Mouse (Mus musculus): ENCODE results near the gene Chmp6.
A peak's percentile ranks its signal among the peaks of the same experiment; 100 is the strongest.

Chmp6 gene

GRCm38 (mm10) chr11:119913291-119913934, at the start of gene Chmp6:
Gene Chmp6 (plus strand): TSS chr11:119913441.
- DNase-seq (ENCODE audit: low spot score in 2 of 2) = peak; percentile 87 to 92

- no peak for DNase-seq (ENCODE audit: low spot score in 2 of 2)
These were observed 46.4 kb upstream of the Chmp6 start for GRCm38 (mm10) chr11:119866837-119867236.

GRCm38 (mm10) chr11:119868138-119868537, 45.1 kb upstream of the Chmp6 start:
- no peak for DNase-seq (ENCODE audit: low spot score in 2 of 2)

DNA sequence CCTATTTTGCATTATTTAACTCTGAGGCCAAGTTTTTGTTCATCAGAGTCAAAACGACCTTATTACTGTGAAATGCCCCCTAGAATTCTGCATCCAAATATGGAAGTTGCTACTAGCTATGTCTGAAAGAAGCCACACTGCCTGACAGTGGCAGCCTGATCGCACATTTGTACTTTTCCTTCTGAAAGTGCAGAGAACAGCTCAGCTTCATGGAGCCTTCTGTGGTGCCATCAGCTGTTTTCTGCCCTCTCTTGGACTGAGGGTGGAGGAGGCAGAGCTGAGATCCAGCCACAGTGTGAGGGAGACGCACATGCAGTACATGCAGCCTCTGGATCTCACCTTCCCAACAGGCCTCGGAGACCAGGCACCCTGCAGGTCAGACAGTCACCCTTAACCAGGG, 44.7 kb upstream of the Chmp6 start:
- DNase-seq (ENCODE audit: low spot score in 2 of 2) = no peak

- no peak for DNase-seq (ENCODE audit: low spot score in 2 of 2)
These were observed 42.1 kb upstream of the Chmp6 start for GRCm38 (mm10) chr11:119871141-119871540.

- no peak for DNase-seq (ENCODE audit: low spot score in 2 of 2)
These were observed 39.6 kb upstream of the Chmp6 start for GRCm38 (mm10) chr11:119873643-119874042.

GRCm38 (mm10) chr11:119874841-119875240, 38.4 kb upstream of the Chmp6 start:
- no peak for DNase-seq (ENCODE audit: low spot score in 2 of 2)

DNA sequence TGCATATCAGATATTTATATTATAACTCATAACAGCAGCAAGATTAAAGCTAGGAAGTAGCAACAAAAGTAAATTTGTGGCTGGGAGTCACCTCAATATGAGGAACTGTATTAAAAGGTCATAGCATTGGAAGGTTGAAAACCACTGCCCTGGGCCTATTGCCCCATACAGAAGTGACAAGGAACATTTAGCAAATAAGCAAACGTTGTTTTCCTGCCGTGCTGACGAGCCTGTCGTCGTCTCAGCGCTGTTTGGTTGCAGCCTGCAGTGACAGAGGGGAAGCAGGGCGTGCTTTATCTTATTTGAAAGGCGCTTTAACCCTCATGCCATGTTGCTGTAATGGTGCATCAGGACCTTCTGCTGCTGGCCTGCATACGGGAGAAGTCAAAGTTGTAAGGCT, 37.6 kb upstream of the Chmp6 start:
- no peak for DNase-seq (ENCODE audit: low spot score in 2 of 2)

GRCm38 (mm10) chr11:119877124-119877523, 36.1 kb upstream of the Chmp6 start:
- DNase-seq (ENCODE audit: low spot score in 2 of 2) = no peak

- no peak for DNase-seq (ENCODE audit: low spot score in 2 of 2)
These were observed 33.7 kb upstream of the Chmp6 start for GRCm38 (mm10) chr11:119879573-119879972.

GRCm38 (mm10) chr11:119883646-119884045, 29.6 kb upstream of the Chmp6 start:
- DNase-seq (ENCODE audit: low spot score in 2 of 2) = no peak

DNA sequence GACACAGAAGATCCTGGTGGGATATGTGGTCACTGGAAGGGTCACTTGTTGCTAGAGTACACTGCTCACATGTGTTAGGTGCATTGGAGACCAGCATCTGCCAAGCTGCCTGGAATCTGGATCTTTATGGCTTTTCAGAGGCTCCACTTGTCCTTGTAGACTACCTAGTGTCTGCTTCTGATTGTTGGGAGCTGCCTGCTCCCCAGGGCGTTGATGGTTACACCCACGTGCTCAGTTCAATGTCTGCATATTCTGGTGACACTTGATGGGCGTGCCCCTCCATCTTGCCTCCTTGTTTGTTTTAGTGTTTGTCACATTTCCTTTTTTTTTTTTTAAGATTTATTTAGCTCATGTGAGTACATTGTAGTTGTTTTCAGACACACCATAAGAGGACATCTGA, 23.3 kb upstream of the Chmp6 start:
- DNase-seq (ENCODE audit: low spot score in 2 of 2) = no peak

- DNase-seq (ENCODE audit: low spot score in 2 of 2) = no peak
These were observed 21.5 kb upstream of the Chmp6 start for GRCm38 (mm10) chr11:119891601-119892215.

DNA sequence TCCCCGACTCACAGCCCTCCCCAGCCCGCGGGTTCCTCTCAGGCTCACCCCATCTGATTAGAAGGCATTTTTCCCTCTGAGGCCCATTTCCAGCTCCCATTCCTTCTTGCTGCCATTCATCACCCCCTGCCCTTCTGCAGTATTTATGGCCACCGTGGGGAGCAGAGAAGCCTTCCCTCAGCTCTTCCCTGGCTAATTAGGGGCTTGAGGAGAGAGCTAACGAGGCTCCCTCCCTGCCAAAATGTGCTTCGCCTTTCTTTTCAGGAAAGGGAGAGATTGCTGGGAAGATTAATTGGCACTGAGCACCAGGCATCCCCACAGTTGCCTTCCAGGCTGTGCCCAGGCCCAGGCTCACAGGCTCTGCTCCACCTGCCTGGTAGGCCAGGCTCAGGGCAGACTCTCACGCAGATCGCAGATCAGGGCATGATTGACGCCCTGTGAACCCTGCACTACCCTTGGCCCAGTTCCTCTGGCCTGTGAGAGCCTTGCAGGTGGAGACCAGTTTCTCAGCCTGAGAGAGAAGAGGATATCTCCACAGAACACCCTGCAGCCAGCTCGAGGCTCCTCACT, 19.5 kb upstream of the Chmp6 start:
- DNase-seq (ENCODE audit: low spot score in 2 of 2) = no peak

DNA sequence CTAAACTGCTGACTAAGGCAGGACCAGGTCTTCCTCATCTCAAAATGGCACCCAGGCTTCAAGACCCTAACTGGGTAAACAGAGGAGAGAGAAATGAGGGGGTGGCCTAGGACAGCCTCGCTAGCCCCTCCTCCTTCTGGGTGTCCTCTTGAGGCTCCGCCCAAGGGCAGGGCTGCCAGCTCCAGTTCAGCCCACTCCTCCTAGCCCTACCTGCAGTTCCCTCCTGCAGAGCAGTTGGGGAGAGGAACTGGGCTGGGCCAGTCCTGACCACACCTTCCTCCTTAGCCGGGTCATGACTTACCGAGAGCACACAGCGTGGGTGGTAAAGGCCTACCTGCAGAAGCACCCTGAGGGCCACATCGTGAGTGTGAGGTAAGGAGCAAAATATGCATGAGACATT, 18.6 kb upstream of the Chmp6 start:
- no peak for DNase-seq (ENCODE audit: low spot score in 2 of 2)

- no peak for DNase-seq (ENCODE audit: low spot score in 2 of 2)
These were observed 16.2 kb upstream of the Chmp6 start for GRCm38 (mm10) chr11:119897041-119897440.

- DNase-seq (ENCODE audit: low spot score in 2 of 2) = no peak
These were observed 14.3 kb upstream of the Chmp6 start for GRCm38 (mm10) chr11:119898976-119899375.

- no peak for DNase-seq (ENCODE audit: low spot score in 2 of 2)
These were observed 12.1 kb upstream of the Chmp6 start for GRCm38 (mm10) chr11:119901174-119901573.

- no peak for DNase-seq (ENCODE audit: low spot score in 2 of 2)
These were observed 10.3 kb upstream of the Chmp6 start for GRCm38 (mm10) chr11:119902891-119903290.

GRCm38 (mm10) chr11:119904621-119905286, 8.5 kb upstream of the Chmp6 start:
- DNase-seq (ENCODE audit: low spot score in 2 of 2) = no peak

DNA sequence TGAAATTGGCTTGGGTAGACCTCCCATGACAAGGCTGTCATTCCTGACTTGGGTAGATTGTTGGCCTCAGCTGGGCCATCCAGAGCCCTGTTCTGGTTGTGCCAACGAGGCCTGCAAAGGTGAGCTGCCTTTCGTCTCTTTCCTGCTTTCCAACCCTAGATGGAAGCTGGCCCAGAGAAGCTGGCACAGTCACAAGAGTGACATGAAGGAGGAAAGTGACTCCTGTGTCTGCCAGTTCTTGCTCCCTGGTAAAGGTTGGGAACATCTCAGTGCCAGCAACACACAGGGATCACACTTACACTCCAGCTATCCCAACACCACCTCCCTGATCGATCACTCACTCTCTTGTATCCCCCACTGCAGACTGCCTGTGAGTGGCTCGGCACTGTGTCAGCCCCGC, 7.4 kb upstream of the Chmp6 start:
- DNase-seq (ENCODE audit: low spot score in 2 of 2) = no peak

- DNase-seq (ENCODE audit: low spot score in 2 of 2) = no peak
These were observed 6.1 kb upstream of the Chmp6 start for GRCm38 (mm10) chr11:119907006-119907650.
